Mouse (Mus musculus) myocyte (in vitro differentiated cells): ENCODE data around the gene Reep1. TPM values are rescaled to one million over a fixed set of nuclear protein-coding genes. Genes with fewer than 3 reads are reported as not detected.

Experiments used
- H3K27me3 ChIP-seq: one replicate; pipeline ENCODE4 v1.6.1; 2011; ENCODE audit not compliant: control insufficient read depth, insufficient read depth, insufficient read length
- H3K36me3 ChIP-seq: one replicate; pipeline ENCODE4 v1.6.1; 2011; ENCODE audit not compliant: control insufficient read depth, insufficient read depth
- H3K4me2 ChIP-seq: one replicate; pipeline ENCODE4 v1.6.1; 2011; ENCODE audit warnings: low read depth, control low read depth
- H3K4me3 ChIP-seq: one replicate; pipeline ENCODE4 v1.5.1; 2011; ENCODE audit warnings: mild to moderate bottlenecking, control low read depth, moderate library complexity
- H3K79me2 ChIP-seq: one replicate; pipeline ENCODE4 v1.6.1; 2011; ENCODE audit not compliant: control insufficient read depth, insufficient read depth
- H3ac ChIP-seq: one replicate; pipeline ENCODE4 v1.6.1; 2011; ENCODE audit not compliant: control insufficient read depth, insufficient read length
- CEBPB ChIP-seq: IDR thresholded peaks from 2 replicates; pipeline ENCODE4 v1.6.1; 2011; ENCODE audit warnings: mild to moderate bottlenecking, moderate library complexity; ENCODE audit not compliant: poor library complexity, insufficient read depth, severe bottlenecking
- E2F4 ChIP-seq: IDR thresholded peaks from one replicate; pipeline ENCODE4 v1.6.1; 2011; ENCODE audit warnings: mild to moderate bottlenecking, control low read depth, moderate library complexity; ENCODE audit not compliant: insufficient read depth
- MAX ChIP-seq: IDR thresholded peaks from one replicate; pipeline ENCODE4 v1.6.1; 2011; ENCODE audit warnings: low read depth, mild to moderate bottlenecking, control low read depth
- MYOD1 ChIP-seq, 3 experiments: IDR thresholded peaks; one replicate each; pipeline ENCODE4 v1.6.1; 2011; ENCODE audit warnings: control low read depth in 2 of 3, low read depth in 2 of 3, mild to moderate bottlenecking in 2 of 3, moderate library complexity in 1 of 3; ENCODE audit not compliant: insufficient read length in 2 of 3, control insufficient read depth in 1 of 3
- MYOG ChIP-seq, 3 experiments: IDR thresholded peaks; one replicate each; pipeline ENCODE4 v1.6.1; 2011; ENCODE audit warnings: control low read depth in 2 of 3, low read depth in 2 of 3, mild to moderate bottlenecking in 2 of 3; ENCODE audit not compliant: insufficient read length in 2 of 3, control insufficient read depth in 1 of 3, insufficient read depth in 1 of 3
- POLR2A ChIP-seq: IDR thresholded peaks from one replicate; pipeline ENCODE4 v1.6.1; 2011; ENCODE audit warnings: low read depth, mild to moderate bottlenecking, control low read depth, moderate library complexity; ENCODE audit not compliant: insufficient read length
- POLR2AphosphoS2 ChIP-seq: IDR thresholded peaks from one replicate; pipeline ENCODE4 v1.6.1; 2011; ENCODE audit warnings: low read depth, control low read depth; ENCODE audit not compliant: insufficient read length
- REST ChIP-seq: IDR thresholded peaks from one replicate; pipeline ENCODE4 v1.6.1; 2011; ENCODE audit warnings: mild to moderate bottlenecking, control low read depth, moderate library complexity; ENCODE audit not compliant: insufficient read depth, insufficient read length
- SRF ChIP-seq: IDR thresholded peaks from one replicate; pipeline ENCODE4 v1.6.1; 2011; ENCODE audit warnings: low read depth; ENCODE audit not compliant: control insufficient read depth, insufficient read length
- TCF12 ChIP-seq: IDR thresholded peaks from one replicate; pipeline ENCODE4 v1.6.1; 2011; ENCODE audit warnings: mild to moderate bottlenecking, control low read depth; ENCODE audit not compliant: poor library complexity, insufficient read depth, severe bottlenecking
- TCF3 ChIP-seq: IDR thresholded peaks from one replicate; pipeline ENCODE4 v1.6.1; 2011; ENCODE audit warnings: low read depth, control low read depth; ENCODE audit not compliant: insufficient read length
- USF1 ChIP-seq: IDR thresholded peaks from one replicate; pipeline ENCODE4 v1.6.1; 2011; ENCODE audit warnings: low read depth, mild to moderate bottlenecking, control low read depth, moderate library complexity
- polyA plus RNA-seq: library from polyadenylated mRNA; unstranded; fragments of >200 nt; fragmentation: generic; extraction: Trizol; gene quantifications from one replicate; pipeline ENCODE4 v1.2.1, GENCODE M21; 2012; ENCODE audit warnings: missing spikeins

Reep1 gene
- polyA plus RNA-seq, 1 experiment, result 1.1 TPM

GRCm38 (mm10) chr6:71788348-71788747 lies 81.0 kb downstream of the Reep1 start:
- H3K27me3 ChIP-seq, result no peaks in the 10 kb centered on the region
- H3K4me2 ChIP-seq, result peak overlapping the region; percentile 42
- no peak overlapping the region for H3K4me3 ChIP-seq
- TF ChIP-seq USF1 (no peak), REST (no peak), POLR2A (no peak), TCF3 (no peak), SRF (no peak), CEBPB (no peak), POLR2AphosphoS2 (no peak), MYOD1 (IDR thresholded peaks at IDR 0.05; ENCODE audit: control insufficient read depth in 1 of 3, insufficient read length in 2 of 3, low read depth in 2 of 3) (no peak), E2F4 (no peak)
- H3ac ChIP-seq, result no peak overlapping the region
- no peaks in the 10 kb centered on the region for H3K79me2 ChIP-seq
- H3K36me3 ChIP-seq, result no peaks in the 10 kb centered on the region

GRCm38 (mm10) chr6:71791771-71792170 lies 84.4 kb downstream of the Reep1 start:
- no peaks in the 10 kb centered on the region for H3K36me3 ChIP-seq
- no peaks in the 10 kb centered on the region for H3K79me2 ChIP-seq
- no peak overlapping the region for H3ac ChIP-seq
- H3K27me3 ChIP-seq, result peaks cover 9% of the 10 kb centered on the region
- TF ChIP-seq USF1 (no peak), MYOD1 (IDR thresholded peaks at IDR 0.05; ENCODE audit: control insufficient read depth in 1 of 3, insufficient read length in 2 of 3, low read depth in 2 of 3) (peak in 1 of 3 experiments; percentile 20)
- no peak overlapping the region for H3K4me3 ChIP-seq
- H3K4me2 ChIP-seq, result no peak overlapping the region

GRCm38 (mm10) chr6:71799391-71799790 lies 92.0 kb downstream of the Reep1 start:
- H3K79me2 ChIP-seq, result no peaks in the 10 kb centered on the region
- H3K27me3 ChIP-seq, result peaks cover 25% of the 10 kb centered on the region
- no peak overlapping the region for H3ac ChIP-seq
- TF ChIP-seq POLR2A, result no peak
- no peak for TF ChIP-seq MAX
- TF ChIP-seq MYOG (IDR thresholded peaks at IDR 0.05; ENCODE audit: control insufficient read depth in 1 of 3, insufficient read depth in 1 of 3, insufficient read length in 2 of 3, low read depth in 2 of 3), result no peak
- no peak for TF ChIP-seq TCF12
- no peak for TF ChIP-seq CEBPB
- TF ChIP-seq E2F4, result no peak
- TF ChIP-seq USF1, result no peak
- no peak for TF ChIP-seq SRF
- no peaks in the 10 kb centered on the region for H3K36me3 ChIP-seq
- H3K4me3 ChIP-seq, result no peak overlapping the region
- H3K4me2 ChIP-seq, result no peak overlapping the region

- no peak overlapping the region for H3ac ChIP-seq
- no peaks in the 10 kb centered on the region for H3K79me2 ChIP-seq
- no peak overlapping the region for H3K4me3 ChIP-seq
- H3K4me2 ChIP-seq, result no peak overlapping the region
- peaks cover 17% of the 10 kb centered on the region for H3K27me3 ChIP-seq
- H3K36me3 ChIP-seq, result no peaks in the 10 kb centered on the region
- TF ChIP-seq SRF, result no peak
Observed at GRCm38 (mm10) chr6:71801011-71801713, 93.8 kb downstream of the Reep1 start.

GRCm38 (mm10) chr6:71801714-71802094 lies 94.3 kb downstream of the Reep1 start:
- Histone ChIP-seq H3K27me3 (peaks cover 16% of the 10 kb centered on the region), H3K36me3 (no peaks in the 10 kb centered on the region), H3K4me3 (no peak overlapping the region), H3ac (no peak overlapping the region), H3K79me2 (no peaks in the 10 kb centered on the region), H3K4me2 (no peak overlapping the region)
- TF ChIP-seq POLR2AphosphoS2 (no peak), CEBPB (no peak), E2F4 (no peak), POLR2A (no peak), MYOD1 (IDR thresholded peaks at IDR 0.05; ENCODE audit: control insufficient read depth in 1 of 3, insufficient read length in 2 of 3, low read depth in 2 of 3) (no peak), MAX (no peak), SRF (no peak), USF1 (no peak), TCF12 (no peak), TCF3 (no peak), REST (no peak), MYOG (IDR thresholded peaks at IDR 0.05; ENCODE audit: control insufficient read depth in 1 of 3, insufficient read depth in 1 of 3, insufficient read length in 2 of 3, low read depth in 2 of 3) (no peak)
